ENCODE assay signal across 11 mouse cellular contexts in genomic region chr19:5109659-5110453, GRCm38 (mm10). TPM values are rescaled to one million over a fixed set of nuclear protein-coding genes. Genes with fewer than 3 reads are reported as not detected.
A peak's percentile ranks its signal among the peaks of the same experiment; 100 is the strongest.
DNase-seq lines count a peak whose midpoint lies in the region; ATAC-seq and TF ChIP-seq lines count a peak whose summit lies in the region.
"Had no signal": no experiment of that assay in that cellular context is flagged by ENCODE, and none has a peak within 500 bp of the region (broad histone marks: within the 10 kb centered on the region; RNA-seq: fewer than 3 reads in every experiment).

No protein-coding gene starts in this region.

- DNase-seq in cerebellum, adult 11-12 months: peak; percentile 61
- no peak for DNase-seq in cerebellum, adult 11 months
- DNase-seq in left cerebral cortex, adult 2 months (ENCODE audit: extremely low spot score in 1 of 2, low spot score in 2 of 2): no peak
- no peak for DNase-seq in left cerebral cortex, adult 9 months (ENCODE audit: low spot score in 2 of 2)
- peak; percentile 68 for DNase-seq in ES-CJ7 (ENCODE audit: low read depth, low spot score)
- peak; percentile 60 to 71 for DNase-seq in kidney, postnatal 4 days
- no peak for DNase-seq in urinary bladder, adult 18-20 months (ENCODE audit: low spot score in 2 of 2)

- no peak overlapping the region for H3K4me3 ChIP-seq in left cerebral cortex, adult 2 months
- H3K4me3 ChIP-seq: heart, embryonic 13.5 days; limb, embryonic 13.5 days had no signal

- no peak for ATAC-seq in erythroid progenitor cell, adult 5-6 weeks (replicated peaks; ENCODE audit: low FRiP score, poor library complexity, severe bottlenecking)

- TF ChIP-seq CTCF in left cerebral cortex, adult 2 months (IDR thresholded peaks at IDR 0.05): peak; percentile 58

- no peak overlapping the region for H3K27ac ChIP-seq in left cerebral cortex, adult 2 months
- H3K27ac ChIP-seq: heart, embryonic 13.5 days; limb, embryonic 13.5 days had no signal

- intact Hi-C loops in left cerebral cortex, adult 2 months (cut with DNase I): no loop called here

RNA-seq across cellular contexts. Expression of gene Rab1b, which starts 3.0 kb away (rescaled TPM):
- total RNA-seq in left cerebral cortex, adult 2 months (2021): 100 to 1,000 TPM; 144 to 157 TPM
- total RNA-seq in erythroid progenitor cell, adult 5-6 weeks (2015; ENCODE audit: low replicate concordance): 12.2 and 13.7 TPM in 2 replicates
- 20.5 and 23.3 TPM in 2 replicates for total RNA-seq in erythroid progenitor cell, adult 5-6 weeks (2017; ENCODE audit: low replicate concordance)

RNA-seq across cellular contexts. Expression of gene Klc2, which starts 8.5 kb away (rescaled TPM):
- total RNA-seq in left cerebral cortex, adult 2 months (2021): 100 to 1,000 TPM; 279 to 291 TPM
- 10.5 TPM in 1 of 2 replicates, not detected in the other for total RNA-seq in erythroid progenitor cell, adult 5-6 weeks (2015; ENCODE audit: low replicate concordance)
- total RNA-seq in erythroid progenitor cell, adult 5-6 weeks (2017; ENCODE audit: low replicate concordance): 0.90 TPM in 1 of 2 replicates, not detected in the other

RNA-seq across cellular contexts. Expression of gene Cnih2, which starts 11.5 kb away (rescaled TPM):
- 100 to 1,000 TPM; 214 to 247 TPM for total RNA-seq in left cerebral cortex, adult 2 months (2021)
- not detected in 2 replicates for total RNA-seq in erythroid progenitor cell, adult 5-6 weeks (2015; ENCODE audit: low replicate concordance)
- total RNA-seq in erythroid progenitor cell, adult 5-6 weeks (2017; ENCODE audit: low replicate concordance): 0.39 TPM in 1 of 2 replicates, not detected in the other
- total RNA-seq: neutrophil, adult 5-6 weeks had no signal

RNA-seq across cellular contexts. Expression of gene Yif1a, which starts 21.5 kb away (rescaled TPM):
- total RNA-seq in left cerebral cortex, adult 2 months (2021): 10 to 100 TPM; 23.4 to 25.7 TPM
- 5.0 and 10.8 TPM in 2 replicates for total RNA-seq in erythroid progenitor cell, adult 5-6 weeks (2015; ENCODE audit: low replicate concordance)
- total RNA-seq in erythroid progenitor cell, adult 5-6 weeks (2017; ENCODE audit: low replicate concordance): 6.2 TPM in 1 of 2 replicates, not detected in the other

RNA-seq across cellular contexts. Expression of gene Tmem151a, which starts 24.5 kb away (rescaled TPM):
- total RNA-seq in left cerebral cortex, adult 2 months (2021): 100 to 1,000 TPM; 154 to 156 TPM
- total RNA-seq in erythroid progenitor cell, adult 5-6 weeks (2015; ENCODE audit: low replicate concordance): not detected in 2 replicates
- total RNA-seq in erythroid progenitor cell, adult 5-6 weeks (2017; ENCODE audit: low replicate concordance): not detected in 2 replicates
- total RNA-seq: neutrophil, adult 5-6 weeks had no signal

Comparison
In these comparisons a context has a peak if more than half of its experiments do, and no peak if none do; other contexts are left out.
1. DNase-seq: peak in cerebellum, adult 11-12 months (single experiment), ES-CJ7 (single experiment) and kidney, postnatal 4 days (2 of 2); none in cerebellum, adult 11 months (single experiment), left cerebral cortex, adult 2 months (0 of 2), left cerebral cortex, adult 9 months (0 of 2) and urinary bladder, adult 18-20 months (0 of 2).
2. RNA of gene Rab1b, which starts 3.0 kb away (total RNA-seq): 144 to 157 TPM in left cerebral cortex, adult 2 months; 12.2 to 23.3 TPM in erythroid progenitor cell, adult 5-6 weeks; every median in the first group is over 4 times any median in the second.
3. RNA of gene Klc2, which starts 8.5 kb away (total RNA-seq): 279 to 291 TPM in left cerebral cortex, adult 2 months; 0.90 to 10.5 TPM in erythroid progenitor cell, adult 5-6 weeks; every median in the first group is over 10 times any median in the second.
4. RNA of gene Cnih2, which starts 11.5 kb away (total RNA-seq): 214 to 247 TPM in left cerebral cortex, adult 2 months; 0.39 TPM in erythroid progenitor cell, adult 5-6 weeks; every median in the first group is over 100 times any median in the second.